Mouse (Mus musculus) heart, embryonic 13.5 days (tissue): ENCODE data around the gene Ticam1. TPM values are rescaled to one million over a fixed set of nuclear protein-coding genes. Genes with fewer than 3 reads are reported as not detected.

ENCODE experiments used
- ATAC-seq: fragments of 200-750 bp; cut with Nextera tagmentation; 2 replicates; pipeline ENCODE4 v1.8.0; 2017; ENCODE audit warnings: moderate TSS enrichment; ENCODE audit not compliant: insufficient number of reproducible peaks, low FRiP score, low TSS enrichment; ENCODE audit errors: extremely low read depth
- H3K27ac ChIP-seq: fragments of 300-500 bp; sonication (generic); replicated peaks from 2 replicates; pipeline ENCODE4 v1.5.1; 2015; ENCODE audit warnings: moderate library complexity, mild to moderate bottlenecking, inconsistent platforms
- H3K27me3 ChIP-seq: fragments of 300-500 bp; sonication (generic); replicated peaks from 2 replicates; pipeline ENCODE4 v1.6.1; 2015; ENCODE audit warnings: mild to moderate bottlenecking, inconsistent platforms
- H3K36me3 ChIP-seq: fragments of 300-500 bp; sonication (generic); 2 replicates; pipeline ENCODE4 v1.6.1; 2015; ENCODE audit warnings: mild to moderate bottlenecking, inconsistent platforms
- H3K4me1 ChIP-seq: fragments of 300-500 bp; sonication (generic); 2 replicates; pipeline ENCODE4 v1.6.1; 2015; ENCODE audit warnings: inconsistent platforms
- H3K4me2 ChIP-seq: fragments of 300-500 bp; sonication (generic); 2 replicates; pipeline ENCODE4 v1.6.1; 2015; ENCODE audit warnings: inconsistent platforms, mild to moderate bottlenecking, moderate library complexity
- H3K4me3 ChIP-seq: fragments of 300-500 bp; sonication (generic); 2 replicates; pipeline ENCODE4 v1.5.1; 2015; ENCODE audit warnings: moderate library complexity, mild to moderate bottlenecking, inconsistent platforms
- H3K9ac ChIP-seq: fragments of 300-500 bp; sonication (generic); 2 replicates; pipeline ENCODE4 v1.6.1; 2015; ENCODE audit warnings: inconsistent platforms, mild to moderate bottlenecking, moderate library complexity
- H3K9me3 ChIP-seq: fragments of 300-500 bp; sonication (generic); 2 replicates; pipeline ENCODE4 v1.6.1; 2016; ENCODE audit warnings: inconsistent platforms
- WGBS: fragments of 180-500 bp; shearing (Covaris S2); methylation state at CpG from one replicate; pipeline ENCODE4 v1.1.7; 2015; ENCODE audit warnings: mixed read lengths; 5-methylcytosine and 5-hydroxymethylcytosine counted together
- polyA plus RNA-seq: library from polyadenylated mRNA; unstranded; fragments of >200 nt; fragmentation: Nextera tagmentation; extraction: Ambion mirVana; gene quantifications from 2 replicates; pipeline ENCODE4 v1.2.1, GENCODE M21; 2015

The Ticam1 gene
- polyA plus RNA-seq, 1 experiment from 2014 or later = 8.4 TPM

- Histone ChIP-seq H3K4me2 (peak overlapping the region; percentile 90), H3K4me3 (peak overlapping the region; percentile 62), H3K36me3 (peaks cover 27% of the 10 kb centered on the region), H3K4me1 (peaks cover 48% of the 10 kb centered on the region), H3K27ac (peak overlapping the region; percentile 94), H3K9me3 (no peaks in the 10 kb centered on the region), H3K9ac (peak overlapping the region; percentile 88), H3K27me3 (no peaks in the 10 kb centered on the region)
- 2% methylated on average over 23 of the region's 23 CpGs for WGBS
- peak; percentile 12; the same call in 1 of the 2 replicates for ATAC-seq
Observed at GRCm38 (mm10) chr17:56289371-56290331, 13.1 kb upstream of the Ticam1 start.

- Histone ChIP-seq H3K4me2 (peak overlapping the region; percentile 90), H3K36me3 (peaks cover 35% of the 10 kb centered on the region), H3K27me3 (no peaks in the 10 kb centered on the region), H3K27ac (peak overlapping the region; percentile 94), H3K9ac (peak overlapping the region; percentile 88), H3K9me3 (no peaks in the 10 kb centered on the region), H3K4me3 (peak overlapping the region; percentile 62), H3K4me1 (peaks cover 48% of the 10 kb centered on the region)
- ATAC-seq = no peak
- WGBS = 37% methylated on average over 3 of the region's 3 CpGs
Observed at GRCm38 (mm10) chr17:56288866-56289265, 12.3 kb upstream of the Ticam1 start.

- H3K4me2 ChIP-seq = peak overlapping the region; percentile 90
- peak overlapping the region; percentile 94 for H3K27ac ChIP-seq
- ATAC-seq = peak; percentile 10; the same call in 1 of the 2 replicates
- H3K9ac ChIP-seq = peak overlapping the region; percentile 88
- H3K27me3 ChIP-seq = no peaks in the 10 kb centered on the region
- H3K36me3 ChIP-seq = peaks cover 45% of the 10 kb centered on the region
- WGBS = 42% methylated on average over 3 of the region's 3 CpGs
- H3K4me3 ChIP-seq = peak overlapping the region; percentile 62
- H3K4me1 ChIP-seq = peaks cover 48% of the 10 kb centered on the region
- H3K9me3 ChIP-seq = no peaks in the 10 kb centered on the region
Observed at GRCm38 (mm10) chr17:56287830-56288229, 11.2 kb upstream of the Ticam1 start.

GRCm38 (mm10) chr17:56285995-56286394 is 9.4 kb upstream of the Ticam1 start:
- H3K9me3 ChIP-seq = no peaks in the 10 kb centered on the region
- 89% methylated on average over 11 of the region's 11 CpGs for WGBS
- no peak overlapping the region for H3K9ac ChIP-seq
- no peak overlapping the region for H3K4me3 ChIP-seq
- no peak overlapping the region for H3K27ac ChIP-seq
- H3K4me1 ChIP-seq = peaks cover 38% of the 10 kb centered on the region
- H3K36me3 ChIP-seq = peaks cover 63% of the 10 kb centered on the region
- no peaks in the 10 kb centered on the region for H3K27me3 ChIP-seq
- ATAC-seq = no peak
- H3K4me2 ChIP-seq = no peak overlapping the region

GRCm38 (mm10) chr17:56283316-56283715 is 6.7 kb upstream of the Ticam1 start:
- no peak for ATAC-seq
- Histone ChIP-seq H3K27me3 (no peaks in the 10 kb centered on the region), H3K9me3 (no peaks in the 10 kb centered on the region), H3K9ac (no peak overlapping the region), H3K4me3 (no peak overlapping the region), H3K27ac (no peak overlapping the region), H3K4me2 (no peak overlapping the region), H3K36me3 (peaks cover 85% of the 10 kb centered on the region), H3K4me1 (peaks cover 28% of the 10 kb centered on the region)
- 93% methylated on average over 8 of the region's 8 CpGs for WGBS

GRCm38 (mm10) chr17:56282802-56283201 is 6.2 kb upstream of the Ticam1 start:
- Histone ChIP-seq H3K27me3 (no peaks in the 10 kb centered on the region), H3K9me3 (no peaks in the 10 kb centered on the region), H3K9ac (no peak overlapping the region), H3K4me2 (no peak overlapping the region), H3K27ac (no peak overlapping the region), H3K4me3 (no peak overlapping the region), H3K36me3 (peaks cover 90% of the 10 kb centered on the region), H3K4me1 (peaks cover 28% of the 10 kb centered on the region)
- ATAC-seq = no peak
- 86% methylated on average over 4 of the region's 4 CpGs for WGBS

GRCm38 (mm10) chr17:56281193-56281592 is 4.6 kb upstream of the Ticam1 start:
- 82% methylated on average over 12 of the region's 12 CpGs for WGBS
- peaks cover 84% of the 10 kb centered on the region for H3K36me3 ChIP-seq

GRCm38 (mm10) chr17:56279481-56280155 is 3.0 kb upstream of the Ticam1 start:
- Histone ChIP-seq H3K9me3 (no peaks in the 10 kb centered on the region), H3K4me1 (peaks cover 37% of the 10 kb centered on the region), H3K27ac (peak overlapping the region; percentile 69), H3K4me3 (no peak overlapping the region), H3K9ac (peak overlapping the region; percentile 58), H3K27me3 (no peaks in the 10 kb centered on the region), H3K36me3 (peaks cover 69% of the 10 kb centered on the region), H3K4me2 (no peak overlapping the region)
- 76% methylated on average over 12 of the region's 12 CpGs for WGBS
- ATAC-seq = no peak

More at GRCm38 (mm10) chr17:56281193-56281592, 4.6 kb upstream of the Ticam1 start:
- no peak overlapping the region for H3K4me2 ChIP-seq
- no peak for ATAC-seq
- H3K4me3 ChIP-seq = no peak overlapping the region
- no peak overlapping the region for H3K9ac ChIP-seq
- no peak overlapping the region for H3K27ac ChIP-seq
- peaks cover 26% of the 10 kb centered on the region for H3K4me1 ChIP-seq
- no peaks in the 10 kb centered on the region for H3K27me3 ChIP-seq
- no peaks in the 10 kb centered on the region for H3K9me3 ChIP-seq

GRCm38 (mm10) chr17:56278340-56278739 is 1.8 kb upstream of the Ticam1 start:
- ATAC-seq = no peak
- H3K36me3 ChIP-seq = peaks cover 68% of the 10 kb centered on the region
- WGBS = 80% methylated on average over 5 of the region's 5 CpGs

GRCm38 (mm10) chr17:56277567-56277893 is 944 bp upstream of the Ticam1 start:
- Histone ChIP-seq H3K4me3 (peak overlapping the region; percentile 70), H3K27ac (peak overlapping the region; percentile 93), H3K4me2 (peak overlapping the region; percentile 85), H3K9me3 (no peaks in the 10 kb centered on the region), H3K4me1 (peaks cover 58% of the 10 kb centered on the region), H3K9ac (peak overlapping the region; percentile 74), H3K27me3 (no peaks in the 10 kb centered on the region), H3K36me3 (peaks cover 66% of the 10 kb centered on the region)
- WGBS = 22% methylated on average over 2 of the region's 2 CpGs
- ATAC-seq = no peak

More at GRCm38 (mm10) chr17:56278340-56278739, 1.8 kb upstream of the Ticam1 start:
- Histone ChIP-seq H3K4me2 (peak overlapping the region; percentile 85; the same call in 1 of the 2 replicates), H3K27ac (peak overlapping the region; percentile 93), H3K4me1 (peaks cover 50% of the 10 kb centered on the region), H3K9me3 (no peaks in the 10 kb centered on the region), H3K9ac (peak overlapping the region; percentile 74; the same call in 1 of the 2 replicates), H3K4me3 (no peak overlapping the region), H3K27me3 (no peaks in the 10 kb centered on the region)

GRCm38 (mm10) chr17:56275842-56276480 is 625 bp downstream of the Ticam1 start:
- no peaks in the 10 kb centered on the region for H3K27me3 ChIP-seq
- peak overlapping the region; percentile 94 for H3K9ac ChIP-seq
- peaks cover 61% of the 10 kb centered on the region for H3K4me1 ChIP-seq
- ATAC-seq = no peak
- peaks cover 67% of the 10 kb centered on the region for H3K36me3 ChIP-seq
- peak overlapping the region; percentile 85 for H3K4me2 ChIP-seq
- peak overlapping the region; percentile 70 for H3K4me3 ChIP-seq
- peak overlapping the region; percentile 93 for H3K27ac ChIP-seq
- 14% methylated on average over 5 of the region's 5 CpGs for WGBS
- no peaks in the 10 kb centered on the region for H3K9me3 ChIP-seq
